Mouse (Mus musculus) CD4-positive, CD25-positive, alpha-beta regulatory T cell, adult 2 months (primary cell): Measurements from ENCODE around the gene Agk.

Experiments
- DNase-seq: peaks from one replicate; pipeline ENCODE4 v3.0.0-alpha.2; 2012; ENCODE audit warnings: low read depth, low spot score

Gene Agk

DNA sequence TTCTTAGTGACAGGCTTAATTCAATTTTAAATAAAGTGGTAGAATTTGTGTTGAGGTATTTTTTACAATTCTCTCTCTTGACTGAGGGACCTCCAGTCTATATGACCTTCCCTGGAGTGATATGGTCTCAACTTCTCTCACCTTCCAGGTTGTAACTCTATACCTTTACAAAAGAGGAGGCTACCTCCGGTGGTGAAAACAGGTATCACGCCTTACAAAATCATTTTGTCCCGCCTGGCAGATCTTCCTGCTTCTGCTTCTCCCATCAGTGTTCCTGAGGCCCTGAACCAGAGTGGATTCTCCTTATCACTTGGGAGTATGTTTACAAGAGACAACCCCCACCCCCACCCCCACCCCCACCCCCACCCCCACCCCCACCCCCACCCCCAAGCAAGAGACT is 116.8 kb downstream of the Agk start:
- peak; percentile 52 for DNase-seq

DNA sequence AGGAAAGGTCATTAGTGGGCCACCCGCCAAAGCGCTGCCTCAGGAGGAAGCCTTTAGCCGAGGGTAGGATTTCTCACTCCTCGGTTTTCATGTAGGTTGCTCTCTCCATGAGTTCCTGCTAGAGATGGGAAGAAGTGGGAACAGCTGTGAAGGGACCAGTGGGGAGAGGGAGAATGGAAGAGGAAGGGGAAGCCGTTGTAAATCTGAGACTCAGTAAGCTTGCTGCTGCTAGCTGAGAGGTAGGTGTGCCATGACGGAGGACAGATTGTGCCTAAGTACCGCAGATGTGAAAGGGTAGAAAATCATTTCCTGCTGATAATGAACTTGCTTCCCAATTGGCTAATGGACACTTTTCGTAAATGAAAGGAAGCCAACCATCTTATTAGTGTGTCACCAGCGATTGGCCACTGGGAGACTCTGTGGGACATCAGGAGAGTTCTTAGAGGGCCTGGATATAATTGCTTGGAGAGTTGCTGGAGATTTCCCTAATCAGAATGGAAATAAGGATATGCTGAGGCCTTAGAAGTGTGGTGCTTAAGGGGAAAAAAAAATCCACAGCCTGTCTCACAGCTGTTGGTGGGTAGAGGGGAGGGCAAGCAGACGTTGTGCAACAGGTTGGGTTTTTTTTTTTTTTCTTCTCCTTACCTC is 118.4 kb downstream of the Agk start:
- no peak for DNase-seq
